Mouse (Mus musculus): ENCODE measurements around the gene Hectd4. TPM values are rescaled to one million over a fixed set of nuclear protein-coding genes. Genes with fewer than 3 reads are reported as not detected.
A peak's percentile ranks its signal among the peaks of the same experiment; 100 is the strongest.
"Not testable (repeated sequence)": the region's sequence is repeated elsewhere in the genome, so short reads cannot be mapped to it uniquely, and the experiment has no call there.

The Hectd4 gene
- polyA plus RNA-seq, 1 experiment from 2014 or later = 18.0 TPM

DNA sequence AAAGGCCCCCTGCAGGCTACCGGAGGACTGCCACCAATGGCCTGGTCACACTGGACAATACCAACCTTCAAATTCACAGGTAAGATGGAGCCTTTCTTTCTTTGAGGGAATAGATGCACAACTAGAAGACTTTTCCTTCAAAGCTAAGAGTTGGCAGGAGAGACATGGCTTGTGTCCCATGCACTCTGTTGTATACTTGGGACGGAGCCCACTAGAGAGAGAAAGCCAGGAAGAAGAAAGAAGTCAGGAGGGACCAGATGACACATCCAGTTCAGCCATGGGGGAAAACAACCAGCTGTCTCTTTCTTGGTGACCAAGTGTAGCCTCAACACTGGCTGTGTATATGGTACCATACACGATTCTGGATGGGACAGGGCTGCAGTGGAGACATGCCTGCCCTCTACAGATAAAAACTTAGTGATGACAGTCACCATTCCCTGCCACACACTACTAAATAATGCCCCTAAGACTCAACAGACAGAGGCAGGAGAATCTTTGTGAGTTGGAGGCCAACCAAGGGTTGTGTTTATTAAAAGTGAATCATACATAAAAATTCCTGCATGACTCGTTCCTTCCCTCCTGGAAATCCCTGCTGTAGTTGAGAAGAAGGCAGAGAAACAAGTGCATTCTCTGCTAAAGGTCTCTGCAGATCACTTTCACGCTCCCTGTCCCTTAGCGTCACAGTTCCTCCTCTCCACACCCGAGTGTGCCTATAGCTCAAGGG lies 119.7 kb downstream of the Hectd4 start:
- peaks cover 97% of the 10 kb centered on the region for H3K36me3 ChIP-seq
- no peaks in the 10 kb centered on the region for H3K9me3 ChIP-seq
- WGBS = 88% methylated on average over 7 of the region's 7 CpGs
- no peak for ATAC-seq
- H3K4me3 ChIP-seq (replicated peaks) = no peak overlapping the region
- H3K9ac ChIP-seq (replicated peaks) = no peak overlapping the region
- no peak overlapping the region for H3K27ac ChIP-seq
- H3K4me1 ChIP-seq (replicated peaks) = no peaks in the 10 kb centered on the region
- no peak overlapping the region for H3K4me2 ChIP-seq (replicated peaks)
- H3K27me3 ChIP-seq = no peaks in the 10 kb centered on the region

- WGBS = 69% methylated on average over 7 of the region's 7 CpGs
- no peak overlapping the region for H3K9ac ChIP-seq (replicated peaks)
- no peak overlapping the region for H3K27ac ChIP-seq
- no peak overlapping the region for H3K4me3 ChIP-seq (replicated peaks)
- H3K4me2 ChIP-seq (replicated peaks) = no peak overlapping the region
- no peaks in the 10 kb centered on the region for H3K9me3 ChIP-seq
- H3K36me3 ChIP-seq = peaks cover 97% of the 10 kb centered on the region
- H3K27me3 ChIP-seq = no peaks in the 10 kb centered on the region
- no peak for ATAC-seq
- no peaks in the 10 kb centered on the region for H3K4me1 ChIP-seq (replicated peaks)
These were observed 121.0 kb downstream of the Hectd4 start for GRCm38 (mm10) chr5:121340965-121341473.

DNA sequence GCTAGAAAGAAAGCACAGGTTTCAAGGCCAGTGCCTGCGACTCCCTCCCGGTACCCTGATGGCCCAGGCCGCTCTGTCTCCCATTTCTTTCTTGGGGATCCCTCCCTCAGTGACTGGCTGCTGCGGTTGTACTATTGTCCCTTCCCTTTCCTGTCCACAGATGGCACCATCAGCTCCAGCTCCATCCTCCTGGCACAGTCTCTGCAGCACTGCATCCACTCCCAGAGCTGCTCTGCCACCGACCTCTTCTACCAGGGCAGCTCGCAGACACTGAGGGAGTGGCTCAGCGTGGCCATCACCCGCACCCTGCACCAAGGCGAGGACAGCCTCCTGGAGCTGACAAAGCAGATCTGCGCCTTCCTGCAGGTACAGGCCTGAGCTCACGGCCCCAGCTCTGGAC lies 122.5 kb downstream of the Hectd4 start:
- no peak overlapping the region for H3K27ac ChIP-seq
- H3K4me2 ChIP-seq (replicated peaks) = no peak overlapping the region
- H3K9me3 ChIP-seq = no peaks in the 10 kb centered on the region
- no peaks in the 10 kb centered on the region for H3K4me1 ChIP-seq (replicated peaks)
- no peaks in the 10 kb centered on the region for H3K27me3 ChIP-seq
- no peak overlapping the region for H3K9ac ChIP-seq (replicated peaks)
- H3K36me3 ChIP-seq = peaks cover 92% of the 10 kb centered on the region
- no peak for ATAC-seq
- no peak overlapping the region for H3K4me3 ChIP-seq (replicated peaks)
- WGBS = 95% methylated on average over 11 of the region's 11 CpGs

DNA sequence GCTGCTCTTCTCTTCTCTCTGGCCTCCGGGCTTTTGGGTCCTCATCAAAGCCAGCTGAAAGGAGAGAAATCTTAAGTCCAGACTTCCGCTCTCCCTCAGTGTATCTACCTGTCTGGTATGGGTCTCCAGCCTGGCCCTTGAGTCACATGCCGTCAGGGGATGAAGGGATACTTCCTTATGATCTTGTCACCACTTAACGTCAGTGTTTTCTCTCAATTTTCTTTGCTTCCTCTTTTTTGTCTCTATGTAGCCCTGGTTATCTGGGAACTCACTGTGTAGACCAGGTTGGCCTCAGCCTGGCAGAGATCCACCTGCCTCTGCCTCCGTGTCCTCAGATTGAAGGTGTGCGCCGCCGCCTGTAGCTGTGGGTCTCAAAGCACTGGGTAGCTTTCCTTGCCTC lies 124.0 kb downstream of the Hectd4 start:
- no peak overlapping the region for H3K4me3 ChIP-seq (replicated peaks)
- no peaks in the 10 kb centered on the region for H3K9me3 ChIP-seq
- no peak overlapping the region for H3K9ac ChIP-seq (replicated peaks)
- H3K36me3 ChIP-seq = peaks cover 92% of the 10 kb centered on the region
- no peaks in the 10 kb centered on the region for H3K4me1 ChIP-seq (replicated peaks)
- H3K4me2 ChIP-seq (replicated peaks) = no peak overlapping the region
- no peak overlapping the region for H3K27ac ChIP-seq
- no peaks in the 10 kb centered on the region for H3K27me3 ChIP-seq
- no peak for ATAC-seq
- WGBS = 97% methylated on average over 8 of the region's 8 CpGs

DNA sequence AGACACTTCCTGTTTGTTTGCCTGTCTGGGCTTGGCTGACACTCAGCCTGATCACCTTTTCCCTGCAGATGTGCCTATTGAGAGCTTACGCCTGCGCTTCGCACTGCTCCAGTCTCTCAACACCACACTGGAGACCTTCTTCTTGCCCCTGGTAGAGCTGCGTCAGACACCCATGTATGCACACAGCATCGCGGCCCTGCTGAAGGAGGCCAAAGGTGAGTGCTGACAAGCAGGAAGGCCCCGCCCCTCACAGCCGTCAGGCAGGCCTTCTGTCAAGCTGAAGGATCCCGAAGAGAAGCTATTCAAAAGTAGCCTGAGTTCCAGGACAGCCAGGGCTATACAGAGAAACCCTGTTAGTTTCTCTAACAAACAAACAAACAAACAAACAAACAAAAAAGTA lies 139.2 kb downstream of the Hectd4 start:
- Histone ChIP-seq H3K36me3 (peaks cover 99% of the 10 kb centered on the region), H3K4me3 (replicated peaks) (no peak overlapping the region), H3K4me2 (replicated peaks) (no peak overlapping the region), H3K27me3 (no peaks in the 10 kb centered on the region), H3K4me1 (replicated peaks) (no peaks in the 10 kb centered on the region), H3K27ac (no peak overlapping the region), H3K9ac (replicated peaks) (no peak overlapping the region), H3K9me3 (no peaks in the 10 kb centered on the region)
- no peak for ATAC-seq
- WGBS = 77% methylated on average over 9 of the region's 9 CpGs

DNA sequence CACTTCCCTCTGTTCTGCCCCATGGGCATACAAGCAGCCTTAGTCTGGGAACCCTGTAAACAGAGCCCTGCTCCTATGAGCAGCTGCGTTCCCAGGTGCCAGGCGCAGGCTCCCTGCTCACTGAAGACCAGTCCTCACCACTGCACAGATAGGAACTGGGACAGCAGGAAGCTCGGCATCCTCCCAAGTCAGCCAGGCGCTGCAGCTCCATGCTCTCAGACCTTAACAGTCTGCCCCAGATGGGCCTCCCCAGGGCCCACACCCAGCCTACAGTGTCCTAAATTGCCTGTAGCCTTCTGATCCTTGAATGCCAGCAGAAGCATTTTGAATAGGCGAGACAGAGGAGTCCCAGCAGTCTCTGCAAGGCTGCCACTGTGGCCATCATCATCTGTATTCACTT lies 141.7 kb downstream of the Hectd4 start:
- Histone ChIP-seq H3K4me2 (replicated peaks) (no peak overlapping the region), H3K9me3 (no peaks in the 10 kb centered on the region), H3K27me3 (no peaks in the 10 kb centered on the region), H3K27ac (no peak overlapping the region), H3K36me3 (peaks cover 100% of the 10 kb centered on the region), H3K4me1 (replicated peaks) (no peaks in the 10 kb centered on the region), H3K4me3 (replicated peaks) (no peak overlapping the region), H3K9ac (replicated peaks) (no peak overlapping the region)
- 89% methylated on average over 5 of the region's 5 CpGs for WGBS
- no peak for ATAC-seq

DNA sequence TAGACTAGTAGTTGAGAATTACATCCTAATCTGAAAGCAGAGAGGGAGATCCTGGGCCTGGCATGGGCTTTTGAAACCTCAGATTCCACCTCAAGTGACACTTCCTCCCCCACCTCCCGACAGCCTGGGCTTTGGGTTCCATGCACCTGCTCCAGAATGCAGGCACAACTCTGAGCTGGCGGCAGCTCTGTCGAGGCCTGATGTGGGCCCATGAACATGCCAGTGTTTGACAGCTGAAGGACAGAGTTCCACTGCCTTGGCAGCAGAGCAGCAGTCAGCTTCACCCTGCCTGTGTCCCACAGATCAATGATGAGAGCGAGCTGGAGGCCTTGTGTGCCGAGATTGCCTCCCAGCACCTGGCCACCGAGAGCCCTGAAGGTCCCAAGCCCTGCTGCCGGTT lies 143.4 kb downstream of the Hectd4 start:
- H3K4me2 ChIP-seq (replicated peaks) = no peak overlapping the region
- no peak for ATAC-seq
- 89% methylated on average over 7 of the region's 7 CpGs for WGBS

DNA sequence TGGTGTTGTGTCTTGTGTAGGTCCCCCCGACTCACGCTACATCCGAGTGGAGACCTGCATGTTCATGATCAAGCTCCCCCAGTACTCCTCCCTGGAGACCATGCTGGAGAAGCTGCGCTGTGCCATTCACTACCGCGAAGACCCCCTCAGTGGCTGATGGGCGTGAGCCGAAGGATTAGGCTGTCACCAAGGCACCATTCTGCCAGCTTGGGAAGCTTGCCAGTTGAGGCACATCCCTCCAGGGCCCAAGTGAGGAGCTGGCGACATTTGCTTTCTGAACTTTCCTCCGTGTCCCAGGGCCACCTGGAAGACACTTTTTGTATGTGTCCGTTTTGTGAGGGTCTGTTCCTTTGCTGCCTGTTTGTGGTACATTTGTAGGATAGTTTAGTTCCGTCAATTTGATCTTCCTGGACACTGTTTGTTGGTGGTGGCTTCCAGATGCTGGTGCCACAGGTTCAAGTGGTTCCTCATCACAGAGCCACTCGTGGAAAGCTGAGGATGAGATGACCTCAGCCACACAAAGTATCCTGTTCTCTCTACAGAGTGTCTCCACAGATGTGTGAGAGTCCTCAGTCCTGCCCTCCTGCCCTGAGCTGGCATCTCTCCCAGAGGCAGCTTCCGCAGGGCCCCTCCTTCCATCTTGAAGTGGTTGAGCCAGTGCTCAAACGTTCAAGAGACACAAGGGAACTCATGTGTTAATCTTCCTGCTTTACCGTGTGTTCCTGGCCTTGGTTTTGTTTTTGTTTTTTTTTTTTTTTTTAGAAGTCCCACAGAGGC lies 146.6 kb downstream of the Hectd4 start:
- H3K4me1 ChIP-seq (replicated peaks) = no peaks in the 10 kb centered on the region
- no peaks in the 10 kb centered on the region for H3K27me3 ChIP-seq
- H3K9me3 ChIP-seq = no peaks in the 10 kb centered on the region
- H3K27ac ChIP-seq = no peak overlapping the region
- no peak for ATAC-seq
- WGBS = 84% methylated on average over 16 of the region's 16 CpGs
- peaks cover 95% of the 10 kb centered on the region for H3K36me3 ChIP-seq
- no peak overlapping the region for H3K4me3 ChIP-seq (replicated peaks)
- H3K4me2 ChIP-seq (replicated peaks) = no peak overlapping the region
- H3K9ac ChIP-seq (replicated peaks) = no peak overlapping the region

More for the DNA sequence above, 143.4 kb downstream of the Hectd4 start:
- Histone ChIP-seq H3K4me1 (replicated peaks) (no peaks in the 10 kb centered on the region), H3K36me3 (peaks cover 100% of the 10 kb centered on the region), H3K9me3 (no peaks in the 10 kb centered on the region), H3K9ac (replicated peaks) (no peak overlapping the region), H3K27me3 (no peaks in the 10 kb centered on the region), H3K4me3 (replicated peaks) (no peak overlapping the region), H3K27ac (no peak overlapping the region)

DNA sequence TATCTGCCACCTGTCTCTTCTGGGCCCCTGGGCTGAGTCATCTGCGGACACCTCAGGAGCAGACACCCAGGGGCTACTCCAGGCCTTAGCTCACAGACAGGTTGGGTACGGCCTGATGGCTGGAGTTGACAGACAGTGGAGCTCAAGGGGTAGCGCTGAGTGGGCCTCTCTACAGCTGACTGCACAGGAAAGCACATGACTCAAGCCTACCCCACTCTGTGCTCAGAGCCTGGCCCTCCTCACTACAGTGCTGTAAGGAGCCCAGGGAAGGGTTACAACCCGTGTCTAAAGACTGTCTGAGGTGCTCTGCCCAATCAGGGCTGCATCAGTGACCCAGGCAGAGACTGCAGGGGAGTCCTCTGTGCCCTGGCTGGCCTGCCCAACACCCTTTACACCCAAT lies 147.2 kb downstream of the Hectd4 start:
- H3K9ac ChIP-seq (replicated peaks) = no peak overlapping the region
- no peak overlapping the region for H3K27ac ChIP-seq
- H3K36me3 ChIP-seq = peaks cover 95% of the 10 kb centered on the region
- WGBS = 89% methylated on average over 4 of the region's 4 CpGs
- H3K4me3 ChIP-seq (replicated peaks) = no peak overlapping the region
- no peaks in the 10 kb centered on the region for H3K27me3 ChIP-seq
- ATAC-seq = no peak
- H3K9me3 ChIP-seq = no peaks in the 10 kb centered on the region
- H3K4me1 ChIP-seq (replicated peaks) = no peaks in the 10 kb centered on the region
- no peak overlapping the region for H3K4me2 ChIP-seq (replicated peaks)

DNA sequence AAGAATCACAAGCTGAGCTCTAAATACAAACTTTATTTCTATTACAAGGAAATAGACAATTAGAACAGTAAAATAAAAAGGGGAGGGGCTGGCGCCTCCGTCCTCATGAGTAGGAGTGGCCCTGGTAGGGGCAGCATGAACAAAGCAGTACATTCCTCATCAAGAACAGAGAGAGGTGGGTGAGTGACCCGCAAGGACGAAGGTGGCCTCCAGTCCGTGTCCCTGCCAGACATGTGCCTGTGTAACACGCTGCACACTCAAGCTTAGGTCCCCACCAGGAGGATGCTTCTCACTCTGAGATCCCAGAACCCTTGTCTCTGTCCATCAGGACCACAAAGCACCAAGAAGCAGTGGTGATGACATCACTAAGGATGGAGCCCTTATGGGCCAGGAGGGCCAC lies 151.7 kb downstream of the Hectd4 start:
- H3K27ac ChIP-seq = no peak overlapping the region; the same call in 1 of the 2 replicates
- H3K36me3 ChIP-seq = peaks cover 91% of the 10 kb centered on the region
- 96% methylated on average over 6 of the region's 6 CpGs for WGBS
- H3K9ac ChIP-seq (replicated peaks) = no peak overlapping the region
- ATAC-seq = peak; percentile 59; the same call in 1 of the 2 replicates
- H3K4me3 ChIP-seq (replicated peaks) = no peak overlapping the region
- no peaks in the 10 kb centered on the region for H3K9me3 ChIP-seq
- no peak overlapping the region for H3K4me2 ChIP-seq (replicated peaks)
- H3K4me1 ChIP-seq (replicated peaks) = no peaks in the 10 kb centered on the region
- no peaks in the 10 kb centered on the region for H3K27me3 ChIP-seq

- ATAC-seq = no peak
- Histone ChIP-seq H3K4me2 (replicated peaks) (no peak overlapping the region), H3K9ac (replicated peaks) (no peak overlapping the region), H3K27me3 (no peaks in the 10 kb centered on the region), H3K4me3 (replicated peaks) (no peak overlapping the region), H3K4me1 (replicated peaks) (no peaks in the 10 kb centered on the region), H3K9me3 (no peaks in the 10 kb centered on the region), H3K36me3 (peaks cover 92% of the 10 kb centered on the region), H3K27ac (no peak overlapping the region)
- WGBS = 92% methylated on average over 3 of the region's 3 CpGs
These were observed 154.8 kb downstream of the Hectd4 start for GRCm38 (mm10) chr5:121374790-121375189.

- not testable (repeated sequence) for H3K9ac ChIP-seq (replicated peaks); H3K4me2 ChIP-seq (replicated peaks); H3K27ac ChIP-seq; H3K27me3 ChIP-seq; H3K9me3 ChIP-seq; H3K4me3 ChIP-seq (replicated peaks); H3K4me1 ChIP-seq (replicated peaks); ATAC-seq
- peaks cover 94% of the 10 kb centered on the region for H3K36me3 ChIP-seq
- WGBS = 78% methylated on average over 5 of the region's 5 CpGs
These were observed 157.0 kb downstream of the Hectd4 start for GRCm38 (mm10) chr5:121376972-121377371.

All from midbrain, embryonic 13.5 days (tissue).